Mouse (Mus musculus) lung, embryonic 15.5 days (tissue): ENCODE measurements around the gene Gm40193. TPM values are rescaled to one million over a fixed set of nuclear protein-coding genes. Genes with fewer than 3 reads are reported as not detected.
A peak's percentile ranks its signal among the peaks of the same experiment; 100 is the strongest.

ENCODE experiments used
- ATAC-seq: fragments of 200-750 bp; cut with Nextera tagmentation; 2 replicates; pipeline ENCODE4 v1.8.0; 2017; ENCODE audit warnings: moderate number of reproducible peaks, borderline replicate concordance; ENCODE audit not compliant: low FRiP score, low TSS enrichment; ENCODE audit errors: extremely low read depth
- H3K27ac ChIP-seq: fragments of 300-500 bp; sonication (generic); 2 replicates; pipeline ENCODE4 v1.5.1; 2015; ENCODE audit warnings: moderate library complexity, mild to moderate bottlenecking, inconsistent platforms
- H3K27me3 ChIP-seq: fragments of 300-500 bp; sonication (generic); 2 replicates; pipeline ENCODE4 v1.6.1; 2015; ENCODE audit warnings: inconsistent platforms
- H3K36me3 ChIP-seq: fragments of 300-500 bp; sonication (generic); 2 replicates; pipeline ENCODE4 v1.6.1; 2015; ENCODE audit warnings: inconsistent platforms
- H3K4me1 ChIP-seq: fragments of 300-500 bp; sonication (generic); 2 replicates; pipeline ENCODE4 v1.6.1; 2015; ENCODE audit warnings: inconsistent platforms
- H3K4me2 ChIP-seq: fragments of 300-500 bp; sonication (generic); 2 replicates; pipeline ENCODE4 v1.6.1; 2015; ENCODE audit warnings: inconsistent platforms, mild to moderate bottlenecking, moderate library complexity
- H3K4me3 ChIP-seq: fragments of 300-500 bp; sonication (generic); 2 replicates; pipeline ENCODE4 v1.5.1; 2015; ENCODE audit warnings: mild to moderate bottlenecking, inconsistent platforms
- H3K9ac ChIP-seq: fragments of 300-500 bp; sonication (generic); 2 replicates; pipeline ENCODE4 v1.6.1; 2015; ENCODE audit warnings: inconsistent platforms
- H3K9me3 ChIP-seq: fragments of 300-500 bp; sonication (generic); 2 replicates; pipeline ENCODE4 v1.6.1; 2016; ENCODE audit warnings: inconsistent platforms
- WGBS: fragments of 180-500 bp; shearing (Covaris S2); methylation state at CpG from one replicate; pipeline ENCODE4 v1.1.7; 2015; 5-methylcytosine and 5-hydroxymethylcytosine counted together
- polyA plus RNA-seq: library from polyadenylated mRNA; unstranded; fragments of >200 nt; fragmentation: Nextera tagmentation; extraction: Ambion mirVana; gene quantifications from 2 replicates; pipeline ENCODE4 v1.2.1, GENCODE M21; 2015

Gm40193 gene
- polyA plus RNA-seq, 1 experiment from 2014 or later: not detected

GRCm38 (mm10) chr11:70518436-70518835 is 14.3 kb downstream of the Gm40193 start:
- H3K9ac ChIP-seq: no peak overlapping the region
- H3K4me2 ChIP-seq: no peak overlapping the region
- 38% methylated on average over 1 of the region's 1 CpGs for WGBS
- no peak overlapping the region for H3K4me3 ChIP-seq
- no peak overlapping the region for H3K27ac ChIP-seq
- H3K4me1 ChIP-seq: peaks cover 9% of the 10 kb centered on the region; the same call in 1 of the 2 replicates
- no peak for ATAC-seq
- no peaks in the 10 kb centered on the region for H3K36me3 ChIP-seq
- H3K27me3 ChIP-seq: 0 out of 2 replicates have a peak, but pooled peaks cover 3% of the 10 kb centered on the region
- H3K9me3 ChIP-seq: no peaks in the 10 kb centered on the region

GRCm38 (mm10) chr11:70516352-70516751 is 16.4 kb downstream of the Gm40193 start:
- Histone ChIP-seq H3K27me3 (0 out of 2 replicates have a peak, but pooled peaks cover 3% of the 10 kb centered on the region), H3K4me3 (no peak overlapping the region), H3K27ac (no peak overlapping the region), H3K36me3 (no peaks in the 10 kb centered on the region), H3K9me3 (no peaks in the 10 kb centered on the region), H3K4me1 (peaks cover 9% of the 10 kb centered on the region; the same call in 1 of the 2 replicates), H3K4me2 (no peak overlapping the region), H3K9ac (no peak overlapping the region)
- WGBS: 19% methylated on average over 2 of the region's 2 CpGs
- no peak for ATAC-seq

- Histone ChIP-seq H3K9me3 (no peaks in the 10 kb centered on the region), H3K4me1 (peaks cover 5% of the 10 kb centered on the region; the same call in 1 of the 2 replicates), H3K4me2 (no peak within 1 kb of the TSS), H3K4me3 (no peak within 1 kb of the TSS), H3K27me3 (peaks cover 10% of the 10 kb centered on the region; the same call in 1 of the 2 replicates), H3K27ac (no peak within 1 kb of the TSS), H3K36me3 (no peaks in the 10 kb centered on the region), H3K9ac (no peak within 1 kb of the TSS)
- WGBS: 85% methylated on average over 7 of the region's 7 CpGs
- ATAC-seq: no peak
Observed at GRCm38 (mm10) chr11:70514288-70514687, 18.5 kb downstream of the Gm40193 start, which contains the start of gene Vmo1. Gene Vmo1, minus strand, starts transcription at chr11:70514616.

GRCm38 (mm10) chr11:70513520-70513919 is 19.2 kb downstream of the Gm40193 start:
- Histone ChIP-seq H3K27me3 (peaks cover 15% of the 10 kb centered on the region; the same call in 1 of the 2 replicates), H3K4me1 (peaks cover 5% of the 10 kb centered on the region; the same call in 1 of the 2 replicates), H3K9ac (no peak overlapping the region), H3K27ac (no peak overlapping the region), H3K36me3 (no peaks in the 10 kb centered on the region), H3K4me3 (no peak overlapping the region), H3K9me3 (no peaks in the 10 kb centered on the region), H3K4me2 (no peak overlapping the region)
- no peak for ATAC-seq
- 50% methylated on average over 11 of the region's 11 CpGs for WGBS

- no peaks in the 10 kb centered on the region for H3K9me3 ChIP-seq
- H3K4me1 ChIP-seq: peaks cover 5% of the 10 kb centered on the region; the same call in 1 of the 2 replicates
- H3K9ac ChIP-seq: no peak overlapping the region
- peaks cover 15% of the 10 kb centered on the region; the same call in 1 of the 2 replicates for H3K27me3 ChIP-seq
- H3K4me2 ChIP-seq: no peak overlapping the region
- no peak overlapping the region for H3K27ac ChIP-seq
- 64% methylated on average over 7 of the region's 7 CpGs for WGBS
- H3K4me3 ChIP-seq: no peak overlapping the region
- no peaks in the 10 kb centered on the region for H3K36me3 ChIP-seq
- no peak for ATAC-seq
Observed at GRCm38 (mm10) chr11:70512709-70513342, 19.9 kb downstream of the Gm40193 start.

- no peak overlapping the region for H3K4me2 ChIP-seq
- WGBS: 86% methylated on average over 7 of the region's 7 CpGs
- H3K27me3 ChIP-seq: peaks cover 15% of the 10 kb centered on the region; the same call in 1 of the 2 replicates
- H3K4me3 ChIP-seq: no peak overlapping the region
- ATAC-seq: no peak
- no peak overlapping the region for H3K9ac ChIP-seq
- no peaks in the 10 kb centered on the region for H3K9me3 ChIP-seq
- no peaks in the 10 kb centered on the region for H3K36me3 ChIP-seq
- H3K4me1 ChIP-seq: peaks cover 5% of the 10 kb centered on the region; the same call in 1 of the 2 replicates
- H3K27ac ChIP-seq: no peak overlapping the region
Observed at GRCm38 (mm10) chr11:70511825-70512224, 20.9 kb downstream of the Gm40193 start.

GRCm38 (mm10) chr11:70511242-70511641 is 21.5 kb downstream of the Gm40193 start:
- 73% methylated on average over 2 of the region's 2 CpGs for WGBS
- Histone ChIP-seq H3K36me3 (no peaks in the 10 kb centered on the region), H3K4me1 (peaks cover 5% of the 10 kb centered on the region; the same call in 1 of the 2 replicates), H3K9me3 (no peaks in the 10 kb centered on the region), H3K27me3 (peaks cover 15% of the 10 kb centered on the region; the same call in 1 of the 2 replicates), H3K9ac (no peak overlapping the region), H3K27ac (no peak overlapping the region), H3K4me3 (no peak overlapping the region), H3K4me2 (no peak overlapping the region)
- no peak for ATAC-seq

- no peak overlapping the region for H3K27ac ChIP-seq
- H3K9me3 ChIP-seq: no peaks in the 10 kb centered on the region
- H3K4me2 ChIP-seq: peak overlapping the region; percentile 34; the same call in 1 of the 2 replicates
- ATAC-seq: no peak
- no peak overlapping the region for H3K9ac ChIP-seq
- no peak overlapping the region for H3K4me3 ChIP-seq
- peaks cover 5% of the 10 kb centered on the region; the same call in 1 of the 2 replicates for H3K4me1 ChIP-seq
- H3K36me3 ChIP-seq: no peaks in the 10 kb centered on the region
- H3K27me3 ChIP-seq: peaks cover 15% of the 10 kb centered on the region; the same call in 1 of the 2 replicates
- WGBS: 6% methylated on average over 19 of the region's 19 CpGs
Observed at GRCm38 (mm10) chr11:70509753-70510564, 22.8 kb downstream of the Gm40193 start.

GRCm38 (mm10) chr11:70506962-70507515 is 25.7 kb downstream of the Gm40193 start:
- 64% methylated on average over 7 of the region's 7 CpGs for WGBS
- H3K36me3 ChIP-seq: no peaks in the 10 kb centered on the region

GRCm38 (mm10) chr11:70506385-70506784 is 26.4 kb downstream of the Gm40193 start:
- Histone ChIP-seq H3K27me3 (peaks cover 15% of the 10 kb centered on the region; the same call in 1 of the 2 replicates), H3K4me3 (no peak overlapping the region; the same call in 1 of the 2 replicates), H3K36me3 (no peaks in the 10 kb centered on the region), H3K9me3 (no peaks in the 10 kb centered on the region), H3K27ac (no peak overlapping the region), H3K4me1 (peaks cover 5% of the 10 kb centered on the region; the same call in 1 of the 2 replicates), H3K9ac (no peak overlapping the region), H3K4me2 (no peak overlapping the region)
- 17% methylated on average over 4 of the region's 4 CpGs for WGBS
- ATAC-seq: no peak

More at GRCm38 (mm10) chr11:70506962-70507515, 25.7 kb downstream of the Gm40193 start:
- Histone ChIP-seq H3K4me2 (no peak overlapping the region), H3K27me3 (peaks cover 15% of the 10 kb centered on the region; the same call in 1 of the 2 replicates), H3K9me3 (no peaks in the 10 kb centered on the region), H3K27ac (no peak overlapping the region), H3K9ac (no peak overlapping the region), H3K4me1 (peaks cover 5% of the 10 kb centered on the region; the same call in 1 of the 2 replicates), H3K4me3 (no peak overlapping the region)
- ATAC-seq: no peak

GRCm38 (mm10) chr11:70504970-70505369 is 27.8 kb downstream of the Gm40193 start, which contains the start of gene Tm4sf5:
Gene Tm4sf5, plus strand, starts transcription at chr11:70505244.
- no peak for ATAC-seq

More at GRCm38 (mm10) chr11:70504970-70505369, 27.8 kb downstream of the Gm40193 start, which contains the start of gene Tm4sf5:
- Histone ChIP-seq H3K36me3 (no peaks in the 10 kb centered on the region), H3K4me3 (no peak within 1 kb of the TSS), H3K4me2 (no peak within 1 kb of the TSS), H3K27me3 (peaks cover 12% of the 10 kb centered on the region; the same call in 1 of the 2 replicates), H3K9me3 (no peaks in the 10 kb centered on the region), H3K27ac (no peak within 1 kb of the TSS), H3K4me1 (peaks cover 4% of the 10 kb centered on the region; the same call in 1 of the 2 replicates), H3K9ac (no peak within 1 kb of the TSS)
- WGBS: 41% methylated on average over 9 of the region's 9 CpGs
